Mouse (Mus musculus) G1E (cell line): ENCODE measurements around the gene Camsap1.

ENCODE experiments used
- CTCF ChIP-seq: IDR thresholded peaks from 2 replicates; pipeline ENCODE4 v1.5.1; 2012; ENCODE audit warnings: low read depth, low read length, inconsistent platforms, mixed read lengths
- GATA2 ChIP-seq: IDR thresholded peaks from 2 replicates; pipeline ENCODE4 v1.6.1; 2012; ENCODE audit warnings: low read depth, low read length, inconsistent platforms, borderline replicate concordance
- POLR2AphosphoS5 ChIP-seq: IDR thresholded peaks from 2 replicates; pipeline ENCODE4 v1.6.1; 2012; ENCODE audit warnings: low read depth, low read length, inconsistent platforms; ENCODE audit not compliant: insufficient replicate concordance
- TAL1 ChIP-seq: conservative IDR thresholded peaks from 2 replicates; pipeline ENCODE4 v1.6.1; 2012; ENCODE audit warnings: low read depth, low read length, inconsistent platforms, mixed read lengths

DNA sequence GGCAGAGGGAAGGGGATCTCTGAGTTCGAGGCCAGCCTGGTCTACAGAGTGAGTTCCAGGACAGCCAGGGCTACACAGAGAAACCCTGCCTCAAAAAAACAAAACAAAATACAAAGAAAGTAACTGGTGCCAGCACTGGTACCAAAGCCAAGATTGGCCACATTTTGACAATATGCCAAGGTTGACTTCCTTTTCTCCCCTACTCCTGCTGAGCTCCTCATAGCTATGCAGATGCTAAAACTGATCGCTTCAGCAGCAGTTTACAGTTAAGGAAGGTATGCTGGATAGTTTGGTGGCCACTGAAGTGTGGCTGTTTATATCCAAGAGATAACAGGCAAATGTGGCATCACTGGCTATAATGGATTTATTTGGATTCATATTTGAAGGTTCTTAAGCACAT, 9.2 kb upstream of the Camsap1 start:
- TF ChIP-seq CTCF (no peak), GATA2 (no peak), TAL1 (no peak), POLR2AphosphoS5 (no peak)
